ENCODE assay signal across 18 mouse cellular contexts in the genomic region with DNA sequence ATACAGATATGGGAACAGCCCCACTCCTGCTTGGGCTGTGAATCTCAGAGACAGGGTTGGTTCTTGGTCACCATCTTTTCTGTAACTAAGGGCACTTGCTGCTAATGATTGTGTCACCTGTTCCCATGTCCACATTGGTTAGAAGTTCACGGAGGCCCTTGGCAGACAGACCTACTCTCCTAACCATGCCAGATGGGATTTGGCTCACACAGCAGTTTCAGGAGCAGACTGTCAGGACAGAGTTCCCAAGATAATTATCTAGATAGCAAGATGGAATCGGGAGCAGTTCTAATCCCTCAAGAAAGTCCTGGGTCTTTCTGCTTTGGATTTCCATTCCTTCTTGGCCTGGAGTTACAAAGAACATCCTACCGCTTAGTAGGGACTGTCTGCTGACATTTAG.
"Had no signal": no experiment of that assay in that cellular context is flagged by ENCODE, and none has a peak within 500 bp of the region (broad histone marks: within the 10 kb centered on the region; RNA-seq: fewer than 3 reads in every experiment).

No protein-coding gene starts in this region.

- H3K36me3 ChIP-seq: midbrain, embryonic 12.5 days; neural tube, embryonic 15.5 days had no signal

- H3K27ac ChIP-seq: midbrain, embryonic 10.5 days; midbrain, embryonic 12.5 days; neural tube, embryonic 13.5 days; neural tube, embryonic 15.5 days had no signal

- H3K9ac ChIP-seq: lung, embryonic 14.5 days; midbrain, embryonic 12.5 days; neural tube, embryonic 13.5 days; neural tube, embryonic 15.5 days had no signal

- H3K4me2 ChIP-seq: lung, embryonic 14.5 days; midbrain, embryonic 12.5 days; neural tube, embryonic 13.5 days; neural tube, embryonic 15.5 days had no signal

- DNase-seq: lung, embryonic 14.5 days; lung, postnatal 10 days; lung, postnatal 4 days; midbrain, embryonic 14.5 days; retina, postnatal 1 day; right cerebral cortex, adult 18-20 months; right cerebral cortex, postnatal 25 days; right cerebral cortex, postnatal 4 days; spleen, adult 18-20 months; thymus, adult 18-20 months; thymus, postnatal 14 days; thymus, postnatal 36 days had no signal

- H3K4me3 ChIP-seq: midbrain, embryonic 10.5 days; midbrain, embryonic 12.5 days; myocyte; neural tube, embryonic 13.5 days; neural tube, embryonic 15.5 days had no signal

- H3K27me3 ChIP-seq: neural tube, embryonic 13.5 days; neural tube, embryonic 15.5 days had no signal

- ATAC-seq: midbrain, embryonic 16.5 days had no signal

- H3K4me1 ChIP-seq: midbrain, embryonic 12.5 days; neural tube, embryonic 15.5 days had no signal

- H3K9me3 ChIP-seq: midbrain, embryonic 10.5 days; midbrain, embryonic 12.5 days; neural tube, embryonic 13.5 days; neural tube, embryonic 15.5 days had no signal
